In genomic region chr15:6610703-6611102, GRCm38 (mm10) we compare ENCODE assay signal across 17 mouse cellular contexts.
DNase-seq lines count a peak whose midpoint lies in the region; ATAC-seq lines count a peak whose summit lies in the region.
"Had no signal": no experiment of that assay in that cellular context is flagged by ENCODE, and none has a peak within 500 bp of the region (broad histone marks: within the 10 kb centered on the region; RNA-seq: fewer than 3 reads in every experiment).

No protein-coding gene starts in this region.

- DNase-seq in CD4-positive, CD25-positive, alpha-beta regulatory T cell, adult 2 months (ENCODE audit: low read depth, low spot score), result peak; percentile 50
- peak; percentile 51 for DNase-seq in T-cell, adult 2 months (ENCODE audit: low spot score)
- no peak for DNase-seq in gastrocnemius, adult 18-20 months (ENCODE audit: low spot score)
- DNase-seq in adrenal gland, postnatal 36 days, result no peak
- DNase-seq: adrenal gland, adult 2 months; adrenal gland, postnatal 10 days; adrenal gland, postnatal 25 days; B cell, adult 2 months; cerebellum, adult 11-12 months; cerebellum, adult 2 months; cerebellum, adult 9-10 months; cerebellum, postnatal 10 days; cerebellum, postnatal 25 days; forebrain, postnatal 0 days had no signal

- ATAC-seq in inflammation-experienced regulatory T-cells, adult 6 months, result peak; percentile 44
- ATAC-seq: forebrain, embryonic 13.5 days; forebrain, embryonic 15.5 days; forebrain, postnatal 0 days had no signal

Comparison
In these comparisons a context has a peak if more than half of its experiments do, and no peak if none do; other contexts are left out.
1. DNase-seq: peak in CD4-positive, CD25-positive, alpha-beta regulatory T cell, adult 2 months (single experiment) and T-cell, adult 2 months (single experiment); none in gastrocnemius, adult 18-20 months (single experiment) and adrenal gland, postnatal 36 days (0 of 2).